Mouse (Mus musculus) megakaryocyte-erythroid progenitor cell, adult 5-6 weeks (primary cell): ENCODE measurements around the gene Nynrin. TPM values are rescaled to one million over a fixed set of nuclear protein-coding genes. Genes with fewer than 3 reads are reported as not detected.

ENCODE experiments used
- ATAC-seq: replicated peaks from 2 replicates; pipeline ENCODE4 v1.8.0; 2016; ENCODE audit warnings: mild to moderate bottlenecking, inconsistent platforms; ENCODE audit not compliant: severe bottlenecking, poor library complexity, low FRiP score, low TSS enrichment
- total RNA-seq, 2 experiments: library from RNA; stranded (forward) in 1 of 2; stranded (reverse) in 1 of 2; fragments of 200-1000, 215-1000 nt in 1 of 2; fragments of >200 nt in 1 of 2; fragmentation: Nextera tagmentation in 1 of 2; gene quantifications; 2 replicates each; pipeline ENCODE4 v1.2.3; 2014 to 2017

The Nynrin gene
- total RNA-seq, 2 experiments from 2014 or later = 1.2 to 1.9 TPM

GRCm38 (mm10) chr14:55838312-55838711 is 15.5 kb upstream of the Nynrin start:
- no peak for ATAC-seq

GRCm38 (mm10) chr14:55838740-55839139 is 15.1 kb upstream of the Nynrin start:
- ATAC-seq = 0 out of 2 replicates have a peak, but pooled peaks have one; percentile 32

GRCm38 (mm10) chr14:55840853-55841366 is 12.9 kb upstream of the Nynrin start:
- ATAC-seq = no peak

- no peak for ATAC-seq
Measured at GRCm38 (mm10) chr14:55842794-55843193, 11.0 kb upstream of the Nynrin start.

GRCm38 (mm10) chr14:55845506-55846294 is 8.1 kb upstream of the Nynrin start:
- ATAC-seq = no peak

GRCm38 (mm10) chr14:55850885-55851284 is 2.9 kb upstream of the Nynrin start:
- no peak for ATAC-seq

GRCm38 (mm10) chr14:55852646-55853551 is 911 bp upstream of the Nynrin start:
- ATAC-seq = peak; percentile 42; the same call in 1 of the 2 replicates

GRCm38 (mm10) chr14:55854406-55855100 is 743 bp downstream of the Nynrin start:
- no peak for ATAC-seq

GRCm38 (mm10) chr14:55855101-55855561 is 1.3 kb downstream of the Nynrin start:
- ATAC-seq = no peak

GRCm38 (mm10) chr14:55857588-55857987 is 3.8 kb downstream of the Nynrin start:
- ATAC-seq = no peak

GRCm38 (mm10) chr14:55862186-55862585 is 8.4 kb downstream of the Nynrin start:
- ATAC-seq = no peak

- ATAC-seq = no peak
Measured at GRCm38 (mm10) chr14:55862970-55863369, 9.2 kb downstream of the Nynrin start.

GRCm38 (mm10) chr14:55863773-55864172 is 10.0 kb downstream of the Nynrin start:
- peak; percentile 82 for ATAC-seq

GRCm38 (mm10) chr14:55866962-55867361 is 13.2 kb downstream of the Nynrin start:
- ATAC-seq = no peak

GRCm38 (mm10) chr14:55868230-55869026 is 14.6 kb downstream of the Nynrin start:
- ATAC-seq = no peak

GRCm38 (mm10) chr14:55869538-55869937 is 15.7 kb downstream of the Nynrin start:
- ATAC-seq = no peak

GRCm38 (mm10) chr14:55872039-55872438 is 18.2 kb downstream of the Nynrin start:
- ATAC-seq = no peak

GRCm38 (mm10) chr14:55872551-55872950 is 18.7 kb downstream of the Nynrin start:
- no peak for ATAC-seq

- ATAC-seq = no peak
Measured at GRCm38 (mm10) chr14:55873242-55873713, 19.5 kb downstream of the Nynrin start.
